Mouse (Mus musculus): ENCODE measurements at regions not wholly inside any gene's neighbourhood (a gene's known extent, or its start where the extent isn't known, plus 50 kb on each side); places are given as distances from the start of the nearest gene placed in this dataset.

DNA sequence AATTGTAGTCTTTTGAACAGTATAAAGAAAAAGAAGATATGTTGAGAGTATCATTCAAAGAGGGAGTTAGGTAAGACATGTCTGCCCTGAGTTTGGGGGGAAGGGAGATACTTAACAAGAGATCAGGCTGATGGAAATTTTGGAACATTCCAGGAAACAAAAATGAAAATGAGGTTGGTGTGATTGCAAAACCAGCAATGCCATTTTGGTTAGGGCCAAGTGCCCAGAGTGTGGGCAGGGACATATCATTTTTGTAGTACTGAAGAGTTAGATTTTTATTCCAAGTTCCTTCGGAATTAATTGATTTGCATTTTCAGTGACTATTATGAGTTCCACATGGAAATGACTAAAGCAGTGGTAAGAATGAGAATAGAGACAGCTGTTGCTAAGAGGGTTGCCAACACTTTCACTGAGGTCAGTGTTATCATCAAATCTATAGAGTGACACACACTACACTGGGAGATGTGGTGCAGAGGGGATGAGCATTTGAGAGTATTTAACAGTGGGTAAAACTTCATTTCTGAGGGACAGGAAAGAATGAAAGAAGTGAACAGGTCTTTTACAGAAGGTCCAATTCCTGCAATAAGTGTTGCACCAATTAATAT lies 105.1 kb upstream of the Erbb4 start:
- no peak for DNase-seq (ENCODE audit: low spot score in 2 of 2)

GRCm38 (mm10) chr1:69202745-69203144 lies 94.9 kb upstream of the Erbb4 start:
- DNase-seq (ENCODE audit: low spot score in 2 of 2): no peak

GRCm38 (mm10) chr1:69165202-69165601 lies 57.3 kb upstream of the Erbb4 start:
- no peak for DNase-seq (ENCODE audit: low spot score in 2 of 2)

Data from urinary bladder, postnatal 36 days (tissue).